14 mouse cellular contexts compared by ENCODE assay signal in genomic region chr2:35746638-35747037, GRCm38 (mm10).
A peak's percentile ranks its signal among the peaks of the same experiment; 100 is the strongest.
DNase-seq lines count a peak whose midpoint lies in the region; ATAC-seq and TF ChIP-seq lines count a peak whose summit lies in the region.
"Had no signal": no experiment of that assay in that cellular context is flagged by ENCODE, and none has a peak within 500 bp of the region (broad histone marks: within the 10 kb centered on the region; RNA-seq: fewer than 3 reads in every experiment).

No protein-coding gene starts in this region.

- intact Hi-C loops in left cerebral cortex, adult 2 months (cut with DNase I) = no loop called here

- no peak overlapping the region for H3K4me3 ChIP-seq in left cerebral cortex, adult 2 months
- no peak overlapping the region for H3K4me3 ChIP-seq in hindbrain, embryonic 16.5 days (ENCODE audit: low read length)
- H3K4me3 ChIP-seq: heart, adult 2 months; liver, embryonic 12.5 days had no signal

- H3K36me3 ChIP-seq in hindbrain, embryonic 16.5 days (ENCODE audit: control insufficient read depth, insufficient read depth, low read length) = no peaks in the 10 kb centered on the region
- H3K36me3 ChIP-seq: liver, embryonic 12.5 days had no signal

- peaks cover 9% of the 10 kb centered on the region for H3K4me1 ChIP-seq in hindbrain, embryonic 16.5 days (ENCODE audit: control insufficient read depth, insufficient read depth, low read depth, low read length)
- H3K4me1 ChIP-seq: liver, embryonic 12.5 days had no signal

- no peak for TF ChIP-seq CTCF in left cerebral cortex, adult 2 months (IDR thresholded peaks at IDR 0.05)

- no peak overlapping the region for H3K9ac ChIP-seq in hindbrain, embryonic 16.5 days (ENCODE audit: low read depth, low read length)
- H3K9ac ChIP-seq: liver, embryonic 12.5 days had no signal

- no peak for DNase-seq in left cerebral cortex, adult 2 months (ENCODE audit: extremely low spot score in 1 of 2, low spot score in 2 of 2)
- no peak for DNase-seq in left cerebral cortex, adult 18-20 months (ENCODE audit: low spot score in 2 of 2)
- peak; percentile 56 for DNase-seq in brain, embryonic 18.5 days (ENCODE audit: low read depth, low spot score)
- DNase-seq in cerebellum, postnatal 36 days = peak; percentile 78 to 79
- DNase-seq in kidney, postnatal 36 days = no peak
- DNase-seq in kidney, postnatal 14 days = no peak
- no peak for DNase-seq in thymus, postnatal 4 days
- DNase-seq: adrenal gland, adult 2 months; B cell, adult 2 months; heart, adult 2 months; heart, postnatal 4 days; lung, postnatal 36 days had no signal

- ATAC-seq in hindbrain, embryonic 16.5 days = no peak; the same call in 1 of the 2 replicates
- ATAC-seq: liver, embryonic 12.5 days had no signal

- H3K27ac ChIP-seq in left cerebral cortex, adult 2 months = peak overlapping the region; percentile 53
- H3K27ac ChIP-seq in hindbrain, embryonic 16.5 days (ENCODE audit: low read depth, low read length) = 0 out of 2 replicates have a peak overlapping the region, but pooled peaks have one; percentile 24
- H3K27ac ChIP-seq: heart, adult 2 months; liver, embryonic 12.5 days had no signal

- 28% methylated on average over 3 of the region's 7 CpGs for WGBS in hindbrain, embryonic 16.5 days

- H3K4me2 ChIP-seq in hindbrain, embryonic 16.5 days (ENCODE audit: low read length) = no peak overlapping the region
- H3K4me2 ChIP-seq: liver, embryonic 12.5 days had no signal

- no peaks in the 10 kb centered on the region for H3K9me3 ChIP-seq in hindbrain, embryonic 16.5 days (ENCODE audit: control insufficient read depth, low read length)
- H3K9me3 ChIP-seq: liver, embryonic 12.5 days had no signal

- H3K27me3 ChIP-seq in hindbrain, embryonic 16.5 days (replicated peaks; ENCODE audit: control insufficient read depth, insufficient read depth, low read length) = no peaks in the 10 kb centered on the region

Comparison
In these comparisons a context has a peak if more than half of its experiments do, and no peak if none do; other contexts are left out.
1. DNase-seq: peak in brain, embryonic 18.5 days (single experiment) and cerebellum, postnatal 36 days (2 of 2); none in left cerebral cortex, adult 2 months (0 of 2), left cerebral cortex, adult 18-20 months (0 of 2), kidney, postnatal 36 days (0 of 2), kidney, postnatal 14 days (single experiment) and thymus, postnatal 4 days (single experiment).